Mouse (Mus musculus) heart, adult 18-20 months (tissue): ENCODE results near the gene Gabrb3. TPM values are rescaled to one million over a fixed set of nuclear protein-coding genes. Genes with fewer than 3 reads are reported as not detected.
A peak's percentile ranks its signal among the peaks of the same experiment; 100 is the strongest.

Experiments used
- DNase-seq, 2 experiments: peaks; one replicate each; pipeline ENCODE4 v3.0.0; 2021 to 2022; ENCODE audit warnings: mixed read lengths in 1 of 2
- long read RNA-seq, 2 experiments: library from polyadenylated mRNA; stranded (forward); transcript quantifications; one replicate each; pipeline ENCODE4 v2.0.0; 2021
- total RNA-seq, 2 experiments: library from RNA; stranded (reverse); gene quantifications; 2 replicates each; pipeline ENCODE4 v1.2.3; 2021

Gabrb3 gene
- total RNA-seq: under 1 TPM; 0.40 to 0.41 TPM
- long read RNA-seq, experiment 1: 0 reads
- long read RNA-seq, experiment 2: 0 reads

- DNase-seq: no peak
These were observed at the start of gene Gabrb3 for GRCm38 (mm10) chr7:57419392-57419791. Gene Gabrb3 (plus strand): TSS chr7:57419692.

- DNase-seq: peak in 1 of 2 experiments; percentile 30
These were observed 35.4 kb upstream of the Gabrb3 start for GRCm38 (mm10) chr7:57384112-57384511.

GRCm38 (mm10) chr7:57386517-57387340 lies 32.8 kb upstream of the Gabrb3 start, which contains the start of gene Gabrg3:
Gene Gabrg3 (minus strand): TSS chr7:57387188.
- DNase-seq: no peak

- no peak for DNase-seq
These were observed 32.2 kb upstream of the Gabrb3 start for GRCm38 (mm10) chr7:57387341-57387654.

- no peak for DNase-seq
These were observed 29.4 kb upstream of the Gabrb3 start for GRCm38 (mm10) chr7:57390046-57390445.

GRCm38 (mm10) chr7:57393551-57393950 lies 25.9 kb upstream of the Gabrb3 start:
- DNase-seq: peak; percentile 13 to 37

GRCm38 (mm10) chr7:57411163-57411562 lies 8.3 kb upstream of the Gabrb3 start:
- DNase-seq: no peak

GRCm38 (mm10) chr7:57412896-57413295 lies 6.6 kb upstream of the Gabrb3 start:
- DNase-seq: no peak

GRCm38 (mm10) chr7:57421044-57421443 lies 1.6 kb downstream of the Gabrb3 start:
- DNase-seq: no peak

- DNase-seq: no peak
These were observed 3.2 kb downstream of the Gabrb3 start for GRCm38 (mm10) chr7:57422675-57423074.

- no peak for DNase-seq
These were observed 28.7 kb downstream of the Gabrb3 start for GRCm38 (mm10) chr7:57448239-57448638.

- DNase-seq: no peak
These were observed 40.9 kb downstream of the Gabrb3 start for GRCm38 (mm10) chr7:57460354-57460753.

- no peak for DNase-seq
These were observed 51.8 kb downstream of the Gabrb3 start for GRCm38 (mm10) chr7:57471316-57471715.

- peak; percentile 15 to 52 for DNase-seq
These were observed 54.5 kb downstream of the Gabrb3 start for GRCm38 (mm10) chr7:57473811-57474525.

- no peak for DNase-seq
These were observed 63.4 kb downstream of the Gabrb3 start for GRCm38 (mm10) chr7:57482896-57483295.

- DNase-seq: no peak
These were observed 67.4 kb downstream of the Gabrb3 start for GRCm38 (mm10) chr7:57486907-57487306.

- no peak for DNase-seq
These were observed 72.3 kb downstream of the Gabrb3 start for GRCm38 (mm10) chr7:57491795-57492194.

- DNase-seq: no peak
These were observed 83.3 kb downstream of the Gabrb3 start for GRCm38 (mm10) chr7:57502809-57503208.

GRCm38 (mm10) chr7:57508860-57509632 lies 89.6 kb downstream of the Gabrb3 start:
- no peak for DNase-seq

GRCm38 (mm10) chr7:57509681-57510141 lies 90.2 kb downstream of the Gabrb3 start, which contains the start of gene Gabra5:
Gene Gabra5 (minus strand): TSS chr7:57510059.
- DNase-seq: no peak

GRCm38 (mm10) chr7:57512955-57513354 lies 93.5 kb downstream of the Gabrb3 start:
- no peak for DNase-seq

GRCm38 (mm10) chr7:57529451-57529850 lies 110.0 kb downstream of the Gabrb3 start:
- no peak for DNase-seq
